Mouse (Mus musculus) cerebellum, adult 9-10 months (tissue): ENCODE measurements around the gene Utp14b.

ENCODE experiments used
- DNase-seq: peaks from one replicate; pipeline ENCODE4 v3.0.0; 2022

The Utp14b gene

DNA sequence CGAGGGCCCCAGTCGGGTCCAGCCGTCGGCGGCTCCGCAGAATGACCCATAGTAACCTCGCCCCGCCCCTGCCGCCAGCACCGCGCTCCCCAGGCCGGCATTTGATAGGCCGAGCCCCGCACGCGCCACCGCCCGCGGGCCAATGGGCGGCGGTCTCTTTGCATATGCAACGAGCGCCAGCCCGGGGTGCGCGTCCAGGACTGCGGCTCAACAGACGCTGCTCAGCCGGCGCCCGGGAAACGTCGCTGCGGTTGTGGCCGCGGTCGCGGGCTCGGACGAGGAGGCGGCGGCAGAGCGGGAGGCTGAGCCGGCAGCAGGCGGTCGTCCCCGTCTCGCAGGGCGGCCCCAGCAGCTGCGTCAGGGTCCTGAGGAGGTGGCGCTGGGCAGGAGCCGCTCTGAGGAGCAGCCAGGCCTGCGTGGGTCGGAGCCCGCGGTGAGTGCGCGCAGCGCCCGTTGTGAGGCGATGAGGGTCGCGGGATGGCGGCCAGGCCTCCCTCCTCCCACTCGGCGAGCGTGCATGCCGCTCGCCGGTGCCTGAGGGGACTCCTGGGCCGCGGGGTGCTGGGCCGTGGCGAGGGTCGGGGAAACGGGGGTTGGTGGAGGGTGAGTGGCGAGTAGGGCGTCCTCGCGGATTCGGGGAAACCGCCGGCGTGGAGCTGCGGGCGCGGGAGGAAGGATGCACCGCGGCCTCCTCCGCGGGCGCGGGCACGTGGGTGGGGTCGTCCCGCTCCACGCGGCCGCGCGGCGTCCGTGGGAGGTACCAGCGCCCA, at the start of gene Utp14b, which contains the start of gene Acsl3:
Gene Utp14b (plus strand): TSS at position 368 of the 770 bp plus-strand sequence.
Gene Acsl3 (plus strand): TSS at position 155 of the 770 bp plus-strand sequence.
- DNase-seq, result peak; percentile 97

DNA sequence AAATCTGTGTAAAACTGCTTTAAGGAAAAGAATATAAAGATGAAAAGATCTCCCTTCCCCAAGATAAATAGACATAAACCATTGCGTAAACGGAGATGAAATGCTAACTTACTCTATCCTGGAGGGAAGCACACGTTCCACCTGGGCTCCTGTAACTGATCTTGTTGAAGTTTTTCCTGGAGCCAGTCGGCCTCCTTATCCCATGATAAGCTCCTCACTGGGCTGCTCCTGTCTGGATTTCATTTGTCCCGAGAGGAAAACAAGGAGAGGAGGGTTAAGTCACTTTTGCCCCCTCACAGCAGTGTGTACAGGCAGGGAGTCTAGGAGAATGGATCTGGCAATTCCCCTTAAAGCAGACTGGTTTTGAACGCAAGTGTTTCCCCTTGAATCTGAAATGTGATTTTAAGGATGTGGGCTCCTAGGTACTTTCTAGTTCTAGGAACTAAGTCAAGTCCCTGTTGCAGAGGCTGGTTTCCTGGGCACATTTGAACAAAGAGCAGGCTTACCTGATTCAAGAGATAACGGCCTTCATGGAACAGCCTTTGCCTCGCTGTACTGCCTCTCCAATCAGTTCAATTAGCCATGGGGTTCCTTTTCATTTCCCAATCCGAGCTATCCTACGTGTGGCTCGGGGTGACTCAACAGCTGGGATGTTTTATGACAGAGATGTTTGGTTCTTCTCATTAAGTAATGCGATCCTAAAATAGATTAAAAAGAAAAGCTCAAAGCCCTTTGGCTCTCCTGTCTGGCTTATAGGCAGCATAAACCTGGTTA, 48.5 kb upstream of the Utp14b start:
- no peak for DNase-seq

DNA sequence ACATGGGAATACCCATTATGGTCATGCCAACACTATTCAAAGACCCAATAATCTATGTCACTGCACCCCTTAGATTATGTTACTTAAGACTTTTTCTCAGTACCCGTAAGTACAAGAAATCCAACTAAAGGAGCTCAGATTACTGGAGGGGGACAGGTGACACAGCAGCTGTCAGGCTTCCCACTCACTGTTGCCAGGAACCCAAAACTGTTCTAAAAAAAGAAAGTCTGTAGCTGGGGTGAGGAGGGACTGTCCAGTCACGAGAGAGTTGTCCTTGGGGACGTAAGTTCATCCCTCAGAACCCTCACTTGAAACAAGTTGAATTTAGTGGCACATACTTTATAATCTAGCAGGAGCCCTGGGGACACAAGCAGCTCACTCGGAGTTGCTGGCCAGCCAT, 46.8 kb upstream of the Utp14b start:
- no peak for DNase-seq

DNA sequence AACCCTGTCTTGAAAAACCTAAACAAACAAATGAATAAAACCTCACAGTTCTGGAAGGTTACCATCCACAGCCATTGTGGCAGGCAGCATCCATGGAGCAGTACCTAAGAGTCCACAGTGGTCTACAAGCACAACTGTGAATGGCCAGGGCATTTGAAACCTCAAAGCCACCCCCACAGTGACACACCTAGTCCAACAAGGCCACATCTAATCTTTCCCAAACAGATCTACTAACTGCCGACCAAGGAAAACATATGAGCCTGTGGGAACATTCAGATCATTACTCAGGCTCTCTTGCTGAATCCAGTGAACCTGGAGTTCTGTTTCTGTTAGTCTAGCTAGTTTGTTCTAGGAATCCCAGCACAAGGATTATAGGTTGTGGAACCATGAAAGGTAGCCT, 44.9 kb upstream of the Utp14b start:
- DNase-seq, result no peak

DNA sequence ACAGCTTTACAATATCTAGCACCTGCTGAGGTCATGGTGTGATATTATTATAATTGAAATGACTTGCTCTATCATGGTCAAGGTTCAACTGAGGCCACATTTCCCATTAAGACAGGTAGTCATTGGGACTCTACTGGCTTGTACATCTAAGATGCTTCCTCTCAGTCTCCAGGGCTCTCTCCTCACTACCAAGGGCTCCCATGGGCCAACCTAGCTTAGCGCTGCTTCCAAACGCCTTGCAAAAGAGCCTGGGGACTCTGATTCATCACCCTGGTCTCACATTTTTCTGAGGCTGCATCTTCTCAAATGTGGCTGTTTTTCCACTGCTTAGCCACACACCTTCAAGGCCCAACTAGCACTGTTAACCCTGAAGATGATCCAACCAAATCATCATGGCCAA, 33.5 kb upstream of the Utp14b start:
- DNase-seq, result no peak

DNA sequence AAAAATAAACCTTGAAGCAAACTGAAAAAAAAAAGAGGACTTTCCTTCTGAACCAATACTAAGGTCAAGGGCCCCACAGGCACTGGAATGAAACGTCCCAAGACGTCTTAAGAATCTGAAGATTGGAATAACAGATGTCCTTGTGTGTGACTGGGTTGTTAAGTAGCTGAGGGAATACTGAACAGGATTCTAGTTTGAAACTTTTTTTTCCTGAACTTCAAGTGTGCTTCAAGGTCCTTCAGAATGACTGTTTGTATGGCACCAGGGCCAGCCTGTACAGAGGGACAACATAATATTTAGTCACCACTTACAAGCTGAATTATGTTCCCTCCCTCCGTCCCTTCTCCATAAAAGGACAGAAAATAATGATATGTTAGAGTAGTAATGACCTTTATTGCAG, 23.4 kb upstream of the Utp14b start:
- no peak for DNase-seq

DNA sequence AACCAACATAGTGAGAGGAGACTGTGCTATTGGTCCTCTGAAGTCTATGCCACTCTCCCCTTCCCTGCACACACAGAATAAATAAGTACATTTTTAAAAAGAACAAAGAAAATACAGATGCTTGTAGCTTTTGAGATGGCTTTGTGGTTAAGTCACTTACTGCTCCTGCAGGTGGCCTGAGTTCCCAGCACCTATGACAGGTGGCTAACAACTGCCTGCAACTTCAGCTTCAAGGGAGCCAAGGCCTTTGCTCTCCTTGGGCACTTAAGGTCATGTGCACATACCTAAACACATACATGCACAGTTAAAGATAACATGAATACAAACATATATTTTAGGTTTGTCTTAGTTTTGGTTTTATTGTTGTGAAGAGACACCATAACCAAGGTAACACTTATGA, 17.0 kb upstream of the Utp14b start:
- DNase-seq, result no peak

DNA sequence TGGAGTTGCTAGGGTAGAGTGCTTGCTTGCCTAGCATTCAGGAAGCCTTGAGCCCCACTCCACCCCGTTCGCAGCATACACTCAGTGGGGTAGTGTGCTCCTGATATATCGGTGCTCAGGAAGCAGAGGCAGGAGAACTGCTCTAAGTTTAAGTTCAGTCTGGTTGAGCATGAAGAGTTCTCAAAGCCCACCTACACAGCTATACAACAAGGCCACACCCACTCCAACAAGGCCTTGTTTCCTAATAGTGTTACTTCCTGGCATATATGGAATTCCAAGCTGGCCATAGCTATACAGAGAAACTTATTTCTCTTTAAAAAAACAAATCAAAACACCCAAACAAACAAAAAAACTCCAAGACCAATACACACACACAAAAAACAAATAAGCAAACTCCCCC, 16.0 kb upstream of the Utp14b start:
- DNase-seq, result no peak

DNA sequence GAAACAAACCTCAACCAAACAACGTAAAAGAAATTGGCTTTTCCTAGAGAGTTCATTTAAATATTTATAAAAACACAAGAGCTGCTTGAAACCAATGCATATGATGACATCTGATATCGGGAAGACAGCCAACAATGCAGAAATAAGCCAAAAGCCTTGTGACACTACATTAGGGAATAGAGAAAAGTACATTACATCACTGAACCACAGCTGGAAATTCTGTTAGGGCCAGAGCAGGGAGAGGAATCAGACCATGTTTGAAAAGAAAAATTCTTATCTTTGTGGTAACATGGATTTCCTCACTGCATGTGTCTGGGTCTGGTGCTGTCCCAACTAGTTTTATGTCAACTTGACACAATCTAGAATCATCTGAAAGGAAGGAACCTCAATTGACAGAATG, 15.6 kb upstream of the Utp14b start:
- DNase-seq, result no peak

DNA sequence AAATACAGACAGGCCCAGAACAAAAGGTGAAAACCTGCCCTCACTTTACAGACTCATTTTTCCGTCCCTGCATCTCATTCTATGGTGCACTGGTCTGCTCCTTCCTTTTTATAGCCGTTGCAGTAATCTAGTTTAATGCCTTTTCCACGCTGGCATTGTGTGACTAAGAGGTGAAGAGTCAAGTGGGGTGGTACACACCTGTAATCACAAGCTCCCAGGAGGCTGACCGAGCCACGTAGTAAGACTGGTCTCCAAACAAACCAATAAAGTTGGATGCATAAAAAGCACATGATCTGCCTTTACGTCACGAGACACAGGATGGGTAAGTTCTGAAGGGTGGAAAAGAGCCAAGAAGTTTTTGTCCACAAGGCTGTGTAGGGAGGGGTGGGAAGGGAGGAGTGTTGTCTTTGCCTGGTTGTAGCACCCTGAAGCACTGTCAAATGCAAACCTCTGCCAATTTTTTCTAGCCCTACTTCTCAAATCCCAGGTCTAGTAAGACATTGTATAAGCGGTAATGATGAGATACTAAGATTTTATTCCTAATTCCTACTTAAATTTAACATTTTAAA, 10.4 kb upstream of the Utp14b start:
- DNase-seq, result no peak

DNA sequence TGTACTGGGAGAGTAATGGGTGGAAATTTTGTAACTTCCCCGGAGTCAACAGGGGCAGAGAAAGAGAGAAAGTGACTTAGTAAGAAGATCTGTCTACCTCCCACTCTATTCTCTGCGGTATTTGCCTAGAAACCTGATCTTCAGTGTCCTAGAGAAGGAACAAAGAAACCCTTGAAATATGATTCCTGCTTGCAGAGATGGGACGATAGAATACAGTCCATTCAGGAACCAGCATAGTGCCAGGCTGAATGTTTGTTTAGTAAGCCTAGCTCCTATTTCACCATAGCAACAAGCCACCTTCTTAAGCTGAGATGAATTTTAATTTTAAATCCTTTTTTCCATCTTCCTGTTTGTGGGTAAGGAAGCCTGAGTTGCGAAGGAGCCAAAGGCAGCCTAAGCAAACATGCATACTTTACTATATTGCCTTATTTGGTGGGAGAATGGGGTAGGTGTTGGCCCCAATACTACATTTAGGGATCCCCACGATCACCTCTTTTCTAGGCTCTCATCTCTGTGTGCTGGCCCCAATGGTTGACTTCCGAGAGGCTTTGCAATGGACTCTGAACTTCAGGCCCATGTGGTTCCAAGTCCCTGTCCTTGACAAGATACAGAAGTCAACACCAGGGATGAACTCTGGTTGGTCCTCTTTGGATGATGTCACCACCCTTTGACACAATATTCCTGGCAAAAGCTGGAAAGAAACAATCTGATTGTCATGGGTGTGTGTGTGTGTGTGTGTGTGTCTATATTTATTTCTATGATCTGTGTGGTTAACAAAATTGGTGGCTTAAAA, 8.4 kb upstream of the Utp14b start:
- DNase-seq, result no peak

DNA sequence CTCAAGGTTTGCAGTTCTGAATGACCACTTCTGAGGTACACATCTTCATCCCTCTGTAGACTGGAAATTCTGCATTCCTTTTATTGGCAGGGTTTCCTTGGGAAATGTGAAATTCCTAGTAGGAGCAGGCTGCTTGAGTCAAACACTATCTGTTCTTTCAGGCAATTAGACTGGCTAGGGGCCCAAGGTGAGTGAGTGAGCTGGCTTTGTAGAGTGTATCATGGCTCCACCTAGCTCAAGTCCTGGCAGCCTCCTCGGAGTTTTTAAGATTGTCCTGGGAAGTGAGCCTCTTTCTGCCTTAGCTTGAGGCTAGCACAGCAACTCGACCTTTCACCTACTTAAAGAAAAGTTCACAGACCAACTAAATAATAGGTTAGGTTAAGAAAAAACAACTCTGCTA, 1.4 kb upstream of the Utp14b start:
- DNase-seq, result peak; percentile 29

DNA sequence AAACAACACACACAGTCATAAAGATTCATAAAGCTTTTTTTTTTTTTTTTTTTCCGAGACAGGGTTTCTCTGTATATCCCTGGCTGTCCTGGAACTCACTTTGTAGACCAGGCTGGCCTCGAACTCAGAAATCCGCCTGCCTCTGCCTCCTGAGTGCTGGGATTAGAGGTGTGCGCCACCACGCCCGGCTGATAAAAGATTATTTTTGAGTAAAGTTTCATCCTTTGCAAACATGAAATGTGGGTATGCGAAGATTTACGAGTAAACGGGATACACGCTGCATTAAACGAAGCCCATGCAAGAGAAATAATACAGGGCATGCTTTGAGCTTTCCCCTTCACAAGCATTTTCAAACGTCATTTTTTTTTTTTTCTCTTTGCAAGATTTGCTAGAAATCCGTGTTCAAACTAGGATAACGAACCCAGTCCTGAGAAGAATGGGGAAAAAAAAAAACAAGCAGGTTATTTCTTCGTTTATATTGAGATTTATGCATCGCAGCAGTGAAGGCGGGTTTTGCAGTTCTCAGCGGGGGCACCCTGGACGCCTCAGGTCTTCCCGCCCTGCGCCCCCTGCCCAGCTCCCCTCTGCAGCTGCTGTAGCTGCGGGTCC, 713 bp upstream of the Utp14b start:
- no peak for DNase-seq

DNA sequence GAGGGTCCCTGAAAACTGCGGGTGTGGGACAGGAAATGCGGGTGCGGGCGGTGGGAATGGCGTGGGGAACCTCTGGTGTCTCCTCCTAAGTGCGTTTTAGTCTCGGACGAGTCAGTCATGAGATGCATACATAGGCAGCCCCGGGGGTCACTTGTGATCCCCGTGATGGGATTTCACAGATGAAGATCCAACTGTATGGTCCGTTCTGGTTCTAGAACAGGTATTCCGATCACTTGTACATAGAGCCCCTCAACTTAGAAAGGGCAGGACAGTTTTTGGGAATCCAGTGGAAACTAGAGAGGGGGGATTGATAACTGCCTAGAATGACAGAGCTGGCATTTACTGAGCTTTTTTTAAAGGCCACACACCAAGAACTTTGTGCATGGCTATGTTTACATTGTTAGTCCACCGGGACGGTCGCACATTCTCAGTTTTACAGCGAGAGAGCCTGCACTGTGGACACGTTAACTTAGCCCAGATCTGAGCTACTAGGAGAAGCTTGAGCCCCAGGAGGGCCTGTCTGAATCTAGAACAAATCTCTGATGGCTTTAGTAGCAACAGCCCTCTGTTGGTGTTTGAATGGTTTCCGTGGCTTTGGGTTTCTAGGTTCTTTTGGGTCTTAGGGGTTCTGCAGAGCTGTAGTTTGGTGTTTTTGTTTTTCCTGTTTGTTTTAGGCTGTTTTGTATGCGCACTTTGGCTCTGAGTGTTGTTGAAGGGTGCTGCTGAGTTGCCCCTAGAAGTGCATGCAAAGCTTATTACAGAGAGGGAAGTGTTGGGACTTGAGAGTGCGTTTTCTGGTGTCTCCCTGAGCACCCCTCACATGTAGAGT, 817 bp downstream of the Utp14b start:
- peak; percentile 34 for DNase-seq

DNA sequence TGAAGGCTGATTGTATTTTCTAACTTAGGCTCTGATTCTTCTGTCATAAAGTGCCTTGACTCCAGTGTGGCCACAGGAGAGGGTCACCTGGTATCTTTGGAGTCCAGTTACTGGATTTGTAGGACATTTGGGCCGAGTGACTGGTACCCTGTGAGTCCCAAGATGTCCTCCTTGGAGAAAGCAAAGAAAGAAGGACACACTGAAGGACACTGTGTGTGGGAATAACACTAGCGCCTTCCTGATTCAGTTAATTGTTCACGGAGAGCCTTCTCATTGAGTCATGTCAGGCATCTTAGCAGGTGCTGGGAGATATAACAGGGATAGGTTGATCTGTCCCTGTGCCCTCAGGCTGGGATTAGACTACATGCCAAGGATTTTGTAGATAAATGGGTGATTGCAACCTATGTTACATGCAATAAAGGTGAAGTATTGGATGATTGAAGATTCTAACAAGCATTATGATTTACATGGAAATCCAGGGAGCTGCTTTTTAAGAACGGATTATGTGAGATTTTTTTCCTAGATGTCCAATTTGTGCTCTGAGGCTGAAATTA, 1.5 kb downstream of the Utp14b start:
- no peak for DNase-seq

DNA sequence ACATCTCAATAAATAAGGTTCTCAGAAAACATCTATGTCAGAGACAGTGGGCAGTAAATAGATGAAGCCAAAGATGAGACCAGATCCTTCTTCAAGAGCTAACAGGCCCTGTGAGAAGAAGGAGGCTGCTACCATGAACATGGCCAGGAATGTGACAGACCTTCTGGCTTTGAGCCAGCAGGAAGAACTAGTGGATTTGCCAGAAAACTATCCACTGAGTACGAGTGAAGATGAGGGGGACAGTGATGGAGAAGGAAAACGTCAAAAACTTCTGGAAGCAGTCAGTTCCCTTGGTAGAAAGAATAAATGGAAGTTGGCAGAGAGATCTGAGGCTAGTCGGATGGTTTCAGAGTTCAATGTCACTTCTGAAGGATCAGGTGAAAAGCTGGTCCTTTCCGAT, 6.5 kb downstream of the Utp14b start:
- no peak for DNase-seq

DNA sequence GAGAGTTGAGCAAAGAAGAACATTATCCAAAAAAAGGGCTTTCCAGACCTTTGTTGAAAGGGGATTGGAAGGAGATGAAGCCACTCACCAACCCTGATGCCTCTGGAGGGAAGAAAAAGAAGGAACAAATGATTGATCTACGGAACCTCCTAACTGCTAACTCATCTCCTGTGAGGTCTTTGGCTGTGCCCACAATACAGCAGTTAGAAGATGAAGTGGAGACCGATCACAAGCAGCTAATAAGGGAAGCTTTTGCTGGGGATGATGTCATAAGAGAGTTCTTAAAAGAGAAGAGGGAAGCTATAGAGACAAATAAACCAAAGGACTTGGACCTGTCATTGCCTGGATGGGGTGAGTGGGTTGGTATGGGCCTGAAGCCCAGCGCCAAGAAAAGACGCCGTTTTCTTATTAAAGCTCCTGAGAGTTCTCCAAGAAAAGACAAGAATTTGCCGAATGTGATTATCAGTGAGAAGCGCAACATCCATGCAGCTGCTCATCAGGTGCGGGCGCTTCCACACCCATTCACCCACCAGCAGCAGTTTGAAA, 8.2 kb downstream of the Utp14b start:
- no peak for DNase-seq

DNA sequence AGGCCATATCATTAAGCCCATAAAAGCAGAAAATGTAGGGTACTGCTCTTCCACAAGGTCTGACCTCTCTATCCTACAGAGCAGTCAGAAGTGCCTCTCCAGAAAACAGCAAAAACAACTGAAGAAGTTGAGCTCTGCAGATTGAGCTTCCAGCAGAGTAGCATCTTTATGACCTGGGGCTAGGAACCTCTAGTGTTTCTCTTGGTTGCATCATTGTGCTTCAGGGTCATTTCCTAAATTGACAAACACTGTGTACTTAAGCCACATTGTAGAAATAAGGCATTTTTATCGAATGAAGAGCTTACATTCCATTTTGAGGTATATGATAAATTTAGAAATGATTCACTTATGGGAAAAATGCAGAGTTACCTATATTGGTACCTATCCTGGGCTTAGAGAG, 8.7 kb downstream of the Utp14b start:
- DNase-seq, result no peak

DNA sequence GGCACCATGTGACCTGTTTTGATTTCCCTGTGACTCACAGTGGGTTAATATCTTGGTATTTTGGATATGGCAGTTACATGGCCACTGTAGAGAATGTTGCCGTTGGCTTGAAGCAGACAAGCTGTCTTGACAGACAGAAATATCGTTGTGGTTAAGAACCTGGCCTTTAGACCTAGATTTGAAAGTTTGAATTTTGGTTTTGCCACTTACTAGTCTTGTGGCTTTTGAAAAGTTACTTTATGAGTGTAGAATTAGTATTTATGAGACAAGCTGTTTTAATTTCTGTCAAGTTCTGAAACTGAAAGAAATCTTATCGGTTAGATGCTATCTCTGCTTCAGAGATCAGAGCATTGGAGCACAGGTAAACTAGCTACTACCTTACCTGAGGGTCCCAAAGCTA, 24.5 kb downstream of the Utp14b start:
- no peak for DNase-seq

DNA sequence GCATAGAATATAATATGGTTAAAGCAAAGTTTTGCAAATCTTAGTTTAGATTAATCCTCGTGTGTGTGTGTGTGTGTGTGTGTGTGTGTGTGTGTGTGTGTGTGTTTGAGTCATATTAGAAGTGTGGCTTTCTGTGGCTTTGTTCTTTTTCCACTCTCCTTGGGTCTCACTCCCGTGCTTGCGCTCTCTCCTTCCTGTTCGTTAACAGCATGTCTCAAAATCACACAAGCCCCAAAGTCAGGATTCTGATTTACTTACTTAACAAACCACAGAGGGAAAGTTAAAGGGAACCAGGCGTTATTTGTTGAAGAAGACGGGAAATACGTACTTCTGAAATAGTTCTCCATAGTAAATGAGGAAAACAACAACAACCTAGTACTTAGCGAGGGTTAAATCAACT, 26.3 kb downstream of the Utp14b start:
- no peak for DNase-seq

DNA sequence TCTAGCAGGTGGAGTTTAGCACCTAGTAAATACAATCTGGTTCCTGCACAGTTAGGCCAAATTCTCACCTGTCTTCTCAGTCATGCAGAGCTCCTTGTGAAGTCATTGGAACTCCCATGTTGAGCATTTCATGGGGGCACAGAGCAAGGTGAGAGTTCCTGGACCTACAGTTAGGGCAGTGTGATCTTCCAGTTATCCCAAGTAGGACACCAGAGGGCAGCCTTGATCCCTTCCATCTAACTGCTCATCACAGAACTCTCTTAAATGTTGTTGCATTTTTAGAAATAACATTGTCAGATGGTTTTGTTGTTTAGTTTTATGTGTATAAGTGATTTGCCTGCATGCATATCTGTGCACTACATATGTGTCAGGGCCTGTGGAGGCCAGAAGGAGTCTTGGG, 29.0 kb downstream of the Utp14b start:
- peak; percentile 30 for DNase-seq
